Mouse (Mus musculus): ENCODE data around the gene Npb.

DNA sequence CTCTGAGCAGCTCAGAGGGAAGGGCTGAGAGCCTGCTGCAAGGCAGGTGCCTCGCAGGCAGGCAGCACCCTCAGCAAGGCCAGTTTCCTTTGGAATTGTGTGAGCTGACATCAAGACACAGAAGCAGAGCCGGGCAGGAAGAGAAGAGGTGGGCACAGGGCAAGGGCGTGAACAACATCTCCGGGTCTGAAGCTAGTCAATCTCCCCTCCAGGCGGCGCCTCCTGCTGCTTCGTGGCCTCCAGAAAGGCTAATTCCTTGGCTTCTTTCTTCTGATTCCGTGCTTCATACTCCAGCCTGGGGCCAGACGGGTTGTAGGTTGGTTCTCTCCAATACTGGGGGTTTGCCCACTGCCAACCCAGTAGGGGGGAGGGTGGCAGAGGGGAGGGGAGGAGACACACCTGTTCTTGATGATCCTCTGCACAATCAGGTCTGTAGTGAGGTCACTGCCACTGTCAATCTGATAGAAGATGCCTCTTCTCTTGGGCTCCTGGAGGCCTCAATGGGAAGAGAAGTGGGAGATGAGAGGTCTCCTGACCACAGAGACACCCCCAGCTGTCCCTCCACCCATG is 2.3 kb downstream of the Npb start:
- no peak for TF ChIP-seq POLR2A (IDR thresholded peaks at IDR 0.05; ENCODE audit: borderline replicate concordance, control insufficient read depth, low read depth, low read length)
- TF ChIP-seq CTCF (IDR thresholded peaks at IDR 0.05; ENCODE audit: control insufficient read depth, insufficient read depth, low read length), result no peak
